Mouse (Mus musculus) embryonic fibroblast, embryonic 13.5 days (primary cell): ENCODE results near the gene Crb2.

Source experiments
- CTCF ChIP-seq: IDR thresholded peaks from 2 replicates; pipeline ENCODE4 v1.5.1; 2011; ENCODE audit warnings: mild to moderate bottlenecking, control low read depth, low read length, moderate library complexity, borderline replicate concordance; ENCODE audit not compliant: insufficient read depth
- POLR2A ChIP-seq: IDR thresholded peaks from 2 replicates; pipeline ENCODE4 v1.6.1; 2011; ENCODE audit warnings: low read depth, mild to moderate bottlenecking, control low read depth, low read length, moderate library complexity

DNA sequence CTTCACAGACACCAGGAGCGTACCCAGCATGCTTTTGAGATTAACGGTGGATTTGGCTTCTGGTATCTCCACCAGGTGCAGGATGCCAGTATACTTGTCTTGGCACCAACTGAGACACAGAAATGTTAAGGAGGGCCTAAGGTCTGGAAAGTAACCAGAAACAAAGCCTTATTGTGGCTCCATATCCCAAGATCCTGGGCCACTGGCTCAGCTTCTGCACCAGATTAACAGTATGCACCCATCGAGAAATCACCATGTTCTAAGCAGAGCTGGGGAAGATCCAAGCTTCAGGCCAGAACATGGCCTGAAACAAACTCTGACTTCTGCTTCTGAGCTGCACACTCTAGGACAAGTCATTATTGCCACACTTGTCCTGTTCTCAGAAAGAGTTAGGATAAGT is 60.9 kb downstream of the Crb2 start:
- TF ChIP-seq CTCF (no peak), POLR2A (no peak)
